Mouse (Mus musculus) lung, embryonic 15.5 days (tissue): ENCODE results near the gene Actb. TPM values are rescaled to one million over a fixed set of nuclear protein-coding genes. Genes with fewer than 3 reads are reported as not detected.

Experiments
- ATAC-seq: fragments of 200-750 bp; cut with Nextera tagmentation; 2 replicates; pipeline ENCODE4 v1.8.0; 2017; ENCODE audit warnings: moderate number of reproducible peaks, borderline replicate concordance; ENCODE audit not compliant: low FRiP score, low TSS enrichment; ENCODE audit errors: extremely low read depth
- H3K27ac ChIP-seq: fragments of 300-500 bp; sonication (generic); 2 replicates; pipeline ENCODE4 v1.5.1; 2015; ENCODE audit warnings: moderate library complexity, mild to moderate bottlenecking, inconsistent platforms
- H3K27me3 ChIP-seq: fragments of 300-500 bp; sonication (generic); 2 replicates; pipeline ENCODE4 v1.6.1; 2015; ENCODE audit warnings: inconsistent platforms
- H3K36me3 ChIP-seq: fragments of 300-500 bp; sonication (generic); 2 replicates; pipeline ENCODE4 v1.6.1; 2015; ENCODE audit warnings: inconsistent platforms
- H3K4me1 ChIP-seq: fragments of 300-500 bp; sonication (generic); 2 replicates; pipeline ENCODE4 v1.6.1; 2015; ENCODE audit warnings: inconsistent platforms
- H3K4me2 ChIP-seq: fragments of 300-500 bp; sonication (generic); 2 replicates; pipeline ENCODE4 v1.6.1; 2015; ENCODE audit warnings: inconsistent platforms, mild to moderate bottlenecking, moderate library complexity
- H3K4me3 ChIP-seq: fragments of 300-500 bp; sonication (generic); 2 replicates; pipeline ENCODE4 v1.5.1; 2015; ENCODE audit warnings: mild to moderate bottlenecking, inconsistent platforms
- H3K9ac ChIP-seq: fragments of 300-500 bp; sonication (generic); 2 replicates; pipeline ENCODE4 v1.6.1; 2015; ENCODE audit warnings: inconsistent platforms
- H3K9me3 ChIP-seq: fragments of 300-500 bp; sonication (generic); 2 replicates; pipeline ENCODE4 v1.6.1; 2016; ENCODE audit warnings: inconsistent platforms
- WGBS: fragments of 180-500 bp; shearing (Covaris S2); methylation state at CpG from one replicate; pipeline ENCODE4 v1.1.7; 2015; 5-methylcytosine and 5-hydroxymethylcytosine counted together
- polyA plus RNA-seq: library from polyadenylated mRNA; unstranded; fragments of >200 nt; fragmentation: Nextera tagmentation; extraction: Ambion mirVana; gene quantifications from 2 replicates; pipeline ENCODE4 v1.2.1, GENCODE M21; 2015

Gene Actb
- polyA plus RNA-seq, 1 experiment from 2014 or later, result 15,606 TPM

DNA sequence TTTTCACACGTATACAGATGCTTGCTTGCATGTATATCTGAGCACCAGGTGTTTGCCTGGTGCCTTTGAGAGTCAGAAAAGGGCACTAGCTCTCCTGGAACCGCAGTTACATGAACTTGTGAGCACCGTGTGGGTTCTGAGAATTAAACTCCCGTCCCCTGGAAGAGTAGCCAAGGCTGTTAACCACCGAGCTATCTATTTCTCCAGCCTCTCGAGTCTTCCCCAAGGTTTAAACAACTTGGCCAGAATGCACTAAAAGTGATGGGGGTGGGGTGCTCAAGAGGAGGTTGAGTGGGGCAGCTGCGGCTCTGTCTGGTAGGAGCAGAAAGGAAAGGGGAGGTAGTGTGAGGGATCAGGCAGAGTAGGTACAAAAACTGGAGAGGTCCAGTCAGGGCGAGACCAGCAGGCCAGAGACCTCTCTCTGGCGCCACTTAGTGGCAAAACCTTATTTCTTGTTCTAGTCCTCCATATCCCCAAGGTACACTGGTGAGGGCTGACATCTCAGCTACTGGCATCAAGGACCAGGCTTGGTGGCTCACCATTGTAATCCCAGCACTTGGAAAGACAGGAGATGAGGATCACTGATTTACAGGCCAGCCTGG lies 25.6 kb upstream of the Actb start:
- no peaks in the 10 kb centered on the region for H3K36me3 ChIP-seq
- peak; percentile 47; the same call in 1 of the 2 replicates for ATAC-seq
- no peaks in the 10 kb centered on the region for H3K9me3 ChIP-seq
- H3K4me2 ChIP-seq, result 0 out of 2 replicates have a peak overlapping the region, but pooled peaks have one; percentile 9
- peak overlapping the region; percentile 48 for H3K27ac ChIP-seq
- no peak overlapping the region for H3K9ac ChIP-seq
- 9% methylated on average over 9 of the region's 9 CpGs for WGBS
- H3K4me1 ChIP-seq, result peaks cover 25% of the 10 kb centered on the region
- no peaks in the 10 kb centered on the region for H3K27me3 ChIP-seq
- H3K4me3 ChIP-seq, result no peak overlapping the region

DNA sequence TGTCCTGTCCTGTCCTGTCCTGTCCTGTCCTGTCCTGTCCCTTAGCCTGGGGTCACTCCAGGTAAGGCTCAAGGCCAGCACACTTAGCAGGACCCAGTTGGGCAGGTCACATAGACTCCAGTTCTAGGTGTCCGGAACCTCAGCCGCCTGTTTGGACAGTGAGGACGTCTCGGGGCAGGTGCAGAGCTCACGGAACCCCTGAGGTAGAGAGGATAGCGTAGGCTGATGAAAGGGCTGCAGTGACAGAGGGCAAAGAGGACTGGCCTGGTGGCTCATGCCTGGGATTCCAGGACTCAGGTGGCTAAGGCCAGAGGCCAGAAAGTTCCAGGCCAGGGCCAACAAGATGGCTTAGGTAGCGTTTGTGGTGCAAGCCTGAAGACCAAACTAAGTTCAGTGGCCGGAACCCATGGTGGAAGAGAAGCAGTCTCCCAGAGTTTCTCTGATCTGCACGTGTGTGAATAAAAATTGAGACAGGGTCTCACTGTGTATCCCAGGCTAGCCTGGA lies 24.7 kb upstream of the Actb start:
- Histone ChIP-seq H3K27ac (no peak overlapping the region), H3K36me3 (no peaks in the 10 kb centered on the region), H3K4me2 (no peak overlapping the region), H3K4me3 (no peak overlapping the region), H3K4me1 (peaks cover 34% of the 10 kb centered on the region), H3K9me3 (no peaks in the 10 kb centered on the region), H3K27me3 (no peaks in the 10 kb centered on the region), H3K9ac (no peak overlapping the region)
- no peak for ATAC-seq
- WGBS, result 86% methylated on average over 9 of the region's 9 CpGs

DNA sequence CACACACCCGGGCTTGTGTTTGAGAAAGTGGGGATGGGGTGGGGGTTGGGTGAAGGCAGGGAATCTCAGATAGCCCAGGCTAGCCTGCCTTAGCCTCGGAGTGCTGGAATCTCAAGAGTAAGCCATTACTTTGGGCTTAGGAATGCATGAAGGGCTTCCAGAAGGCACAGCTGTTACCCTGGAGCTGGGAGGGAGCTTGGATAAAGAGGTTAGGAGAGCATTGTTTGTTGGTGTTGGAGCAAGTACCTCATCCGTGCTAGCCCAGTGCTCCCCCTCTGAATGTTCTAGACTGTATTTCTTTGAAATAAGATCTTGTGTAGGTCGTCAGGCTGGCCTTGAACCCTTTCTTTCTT lies 22.8 kb upstream of the Actb start:
- H3K27me3 ChIP-seq, result no peaks in the 10 kb centered on the region
- H3K9ac ChIP-seq, result peak overlapping the region; percentile 68
- H3K4me1 ChIP-seq, result peaks cover 37% of the 10 kb centered on the region
- peak overlapping the region; percentile 94 for H3K27ac ChIP-seq
- H3K4me3 ChIP-seq, result peak overlapping the region; percentile 45
- H3K9me3 ChIP-seq, result no peaks in the 10 kb centered on the region
- no peaks in the 10 kb centered on the region for H3K36me3 ChIP-seq
- peak overlapping the region; percentile 78 for H3K4me2 ChIP-seq
- WGBS, result 8% methylated on average over 4 of the region's 4 CpGs
- 0 out of 2 replicates have a peak, but pooled peaks have one; percentile 0 for ATAC-seq

DNA sequence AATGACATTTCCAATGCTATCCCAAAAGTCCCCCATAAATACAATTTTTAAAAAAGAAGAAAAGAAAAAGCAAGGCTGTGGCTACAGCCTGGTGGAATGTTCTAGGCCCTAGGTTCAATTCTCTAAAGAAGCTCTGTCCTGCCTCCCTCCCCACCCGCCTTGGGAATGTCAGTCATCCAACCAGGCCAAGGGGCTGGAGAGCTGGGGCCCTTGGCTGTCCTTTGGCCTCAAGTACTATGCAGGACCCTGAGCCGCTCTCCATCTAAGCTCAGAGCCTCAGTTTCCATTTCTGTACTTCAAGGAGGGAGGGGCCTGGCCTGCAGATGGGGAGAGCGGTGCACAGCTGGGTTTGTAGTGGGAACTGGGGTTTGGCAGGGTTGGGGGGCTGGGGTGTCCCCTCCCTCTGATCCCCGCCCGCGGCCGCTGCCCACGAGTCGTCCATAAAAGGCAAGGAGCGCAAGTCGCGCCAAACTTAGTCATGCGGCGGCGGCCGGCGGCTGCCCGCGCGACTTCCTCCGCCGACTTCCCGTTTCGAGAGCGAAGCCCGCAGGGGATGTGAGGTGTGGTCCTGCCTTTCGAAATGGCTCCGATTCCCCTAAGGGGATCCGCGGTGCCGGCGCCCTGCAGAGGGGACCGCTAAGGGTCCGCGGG lies 22.3 kb upstream of the Actb start:
- Histone ChIP-seq H3K9ac (peak overlapping the region; percentile 68), H3K4me2 (peak overlapping the region; percentile 78), H3K4me3 (peak overlapping the region; percentile 45), H3K9me3 (no peaks in the 10 kb centered on the region), H3K27me3 (no peaks in the 10 kb centered on the region), H3K27ac (peak overlapping the region; percentile 94), H3K36me3 (no peaks in the 10 kb centered on the region), H3K4me1 (peaks cover 39% of the 10 kb centered on the region)
- peak; percentile 37 for ATAC-seq
- WGBS, result 1% methylated on average over 35 of the region's 35 CpGs

DNA sequence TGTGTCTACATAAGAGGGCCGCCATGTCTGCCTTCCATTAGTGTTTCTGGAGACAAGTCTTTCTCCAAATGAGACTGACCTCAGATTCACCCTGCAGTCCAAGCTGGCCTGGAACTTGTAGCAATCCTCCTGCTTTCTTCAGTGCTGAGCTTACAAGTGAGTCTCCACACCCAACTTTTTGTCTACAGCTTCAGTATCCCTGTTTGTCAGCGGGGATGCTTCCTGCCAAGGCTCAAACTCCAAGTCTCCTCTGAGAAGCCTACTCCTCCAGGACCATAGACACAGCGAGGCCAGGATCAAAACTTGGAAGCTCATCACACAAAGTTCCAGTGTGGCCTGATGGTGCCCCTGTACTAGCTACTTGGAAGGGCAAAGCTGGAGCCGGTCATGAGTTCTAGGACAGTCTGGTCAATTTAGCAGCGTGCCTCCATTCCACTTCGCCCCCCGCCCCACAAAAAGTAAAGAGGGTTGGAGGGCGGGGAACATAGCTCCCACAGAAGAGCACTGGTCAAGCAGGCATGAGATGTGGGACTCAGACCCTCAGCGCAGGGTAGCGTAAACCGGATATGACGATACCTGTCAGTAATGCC lies 20.9 kb upstream of the Actb start:
- Histone ChIP-seq H3K4me3 (no peak overlapping the region), H3K27ac (peak overlapping the region; percentile 87), H3K9ac (no peak overlapping the region), H3K36me3 (no peaks in the 10 kb centered on the region), H3K4me1 (peaks cover 39% of the 10 kb centered on the region), H3K27me3 (no peaks in the 10 kb centered on the region), H3K4me2 (no peak overlapping the region), H3K9me3 (no peaks in the 10 kb centered on the region)
- ATAC-seq, result no peak
- 91% methylated on average over 12 of the region's 12 CpGs for WGBS

DNA sequence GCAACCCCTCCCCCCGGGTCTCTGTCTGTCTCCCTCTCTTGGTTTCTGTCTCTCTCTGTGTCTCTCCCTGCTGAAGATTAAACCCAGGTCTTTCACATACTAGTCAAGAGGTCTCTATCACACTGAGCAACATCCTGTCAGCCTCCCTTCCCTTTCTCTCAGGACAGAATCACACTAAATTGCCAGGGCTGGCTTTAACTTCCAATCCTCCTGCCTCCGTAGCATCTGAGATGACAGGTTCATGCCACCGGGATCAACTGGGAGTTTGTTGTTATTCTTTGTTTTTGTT lies 20.3 kb upstream of the Actb start:
- Histone ChIP-seq H3K36me3 (no peaks in the 10 kb centered on the region), H3K4me2 (peak overlapping the region; percentile 43; the same call in 1 of the 2 replicates), H3K27me3 (no peaks in the 10 kb centered on the region), H3K4me1 (peaks cover 36% of the 10 kb centered on the region), H3K9ac (peak overlapping the region; percentile 8; the same call in 1 of the 2 replicates), H3K27ac (peak overlapping the region; percentile 87), H3K9me3 (no peaks in the 10 kb centered on the region), H3K4me3 (no peak overlapping the region)
- 38% methylated on average over 3 of the region's 3 CpGs for WGBS
- no peak for ATAC-seq

DNA sequence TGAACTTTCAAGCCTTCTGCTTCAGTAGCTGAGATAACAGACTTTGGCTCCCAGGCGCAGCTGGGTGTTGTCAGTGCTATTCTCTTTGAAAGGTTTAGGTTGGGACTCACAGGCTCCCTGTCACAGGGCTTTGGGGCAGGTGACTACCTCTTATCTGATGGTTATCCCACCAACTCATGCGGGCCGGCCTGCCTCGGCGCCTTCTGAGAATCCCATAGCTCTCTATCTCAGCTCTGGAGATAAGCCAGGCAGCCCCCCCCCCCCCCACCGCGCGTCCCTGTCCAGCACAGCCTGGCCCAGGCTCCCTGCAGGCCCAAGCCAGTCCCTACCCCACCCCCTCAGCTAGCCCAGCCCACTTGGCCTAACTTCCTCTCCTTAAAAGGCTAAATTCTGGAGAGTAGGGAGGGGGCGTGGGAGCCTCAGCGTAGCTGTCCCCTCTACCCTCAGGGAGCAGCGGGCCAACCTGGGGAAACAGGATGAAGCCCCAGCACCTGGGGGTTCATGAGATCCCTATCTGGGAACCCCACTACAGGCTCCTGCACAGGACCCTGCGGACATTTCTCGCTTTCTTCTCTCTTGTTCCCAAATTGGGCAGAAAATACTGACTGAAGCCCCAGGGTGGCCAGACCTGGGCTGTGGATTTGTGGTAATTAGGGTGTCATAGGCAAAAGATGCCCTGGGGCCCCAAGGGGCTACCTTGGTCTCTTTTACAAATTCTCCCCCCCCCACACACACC lies 19.8 kb upstream of the Actb start:
- H3K9ac ChIP-seq, result peak overlapping the region; percentile 8; the same call in 1 of the 2 replicates
- ATAC-seq, result peak; percentile 89
- WGBS, result 7% methylated on average over 13 of the region's 13 CpGs

DNA sequence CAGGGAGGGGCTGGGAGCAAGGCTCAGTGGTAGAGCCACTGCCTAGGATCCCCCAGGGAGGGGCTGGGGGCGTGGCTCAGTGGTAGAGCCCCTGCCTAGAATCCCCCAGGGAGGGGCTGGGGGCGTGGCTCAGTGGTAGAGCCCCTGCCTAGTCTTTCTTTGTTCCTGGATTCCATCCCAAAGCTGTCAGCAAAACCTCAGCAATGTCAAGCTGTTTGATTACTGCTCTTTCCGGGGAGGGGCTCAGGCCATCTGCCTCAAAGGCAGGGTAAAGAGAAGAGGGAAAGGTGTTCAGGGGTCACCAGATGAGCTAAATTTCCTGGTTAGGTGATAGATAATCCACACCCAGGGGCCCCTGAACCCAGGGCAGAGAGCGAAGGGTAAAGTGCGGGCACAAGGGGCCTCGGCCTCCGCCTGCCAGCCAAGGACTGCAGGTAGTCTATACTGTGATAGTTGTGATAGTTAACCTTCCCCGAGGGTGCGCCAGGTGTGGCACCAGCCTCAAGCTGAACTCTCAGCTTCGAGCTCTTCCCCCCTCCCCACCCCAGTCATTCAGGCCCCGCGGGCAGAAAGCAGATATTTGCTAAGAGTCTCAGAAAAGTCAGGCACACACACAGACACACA lies 17.9 kb upstream of the Actb start:
- no peak for ATAC-seq
- Histone ChIP-seq H3K36me3 (no peaks in the 10 kb centered on the region), H3K4me1 (peaks cover 48% of the 10 kb centered on the region), H3K9ac (no peak overlapping the region), H3K4me3 (no peak overlapping the region), H3K4me2 (no peak overlapping the region), H3K27me3 (no peaks in the 10 kb centered on the region), H3K9me3 (no peaks in the 10 kb centered on the region), H3K27ac (no peak overlapping the region)
- WGBS, result 75% methylated on average over 12 of the region's 12 CpGs

More for the DNA sequence above, 19.8 kb upstream of the Actb start:
- peaks cover 39% of the 10 kb centered on the region for H3K4me1 ChIP-seq
- peak overlapping the region; percentile 87 for H3K27ac ChIP-seq
- peak overlapping the region; percentile 43 for H3K4me2 ChIP-seq
- no peak overlapping the region for H3K4me3 ChIP-seq
- no peaks in the 10 kb centered on the region for H3K9me3 ChIP-seq
- no peaks in the 10 kb centered on the region for H3K36me3 ChIP-seq
- H3K27me3 ChIP-seq, result no peaks in the 10 kb centered on the region

DNA sequence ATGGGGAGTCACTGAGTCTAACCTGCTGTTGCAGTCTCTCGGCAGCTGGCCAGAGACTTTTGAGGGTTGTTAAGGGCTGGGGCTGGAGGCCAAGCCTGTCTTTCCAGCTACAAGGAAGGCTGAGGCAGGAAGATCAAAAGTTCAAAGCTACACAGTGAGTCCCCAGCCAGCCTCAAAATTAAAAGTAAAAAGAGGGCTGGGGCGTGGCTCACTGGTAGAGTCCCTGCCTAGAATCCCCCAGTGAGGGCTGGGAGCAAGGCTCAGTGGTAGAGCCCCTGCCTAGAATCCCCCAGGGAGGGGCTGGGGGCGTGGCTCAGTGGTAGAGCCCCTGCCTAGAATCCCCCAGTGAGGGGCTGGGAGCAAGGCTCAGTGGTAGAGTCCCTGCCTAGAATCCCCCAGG lies 17.2 kb upstream of the Actb start:
- no peak overlapping the region for H3K27ac ChIP-seq
- H3K9me3 ChIP-seq, result no peaks in the 10 kb centered on the region
- ATAC-seq, result no peak
- H3K9ac ChIP-seq, result no peak overlapping the region
- H3K4me1 ChIP-seq, result peaks cover 42% of the 10 kb centered on the region
- H3K4me3 ChIP-seq, result no peak overlapping the region
- WGBS, result 84% methylated on average over 3 of the region's 3 CpGs
- H3K4me2 ChIP-seq, result no peak overlapping the region
- H3K27me3 ChIP-seq, result no peaks in the 10 kb centered on the region
- H3K36me3 ChIP-seq, result no peaks in the 10 kb centered on the region

DNA sequence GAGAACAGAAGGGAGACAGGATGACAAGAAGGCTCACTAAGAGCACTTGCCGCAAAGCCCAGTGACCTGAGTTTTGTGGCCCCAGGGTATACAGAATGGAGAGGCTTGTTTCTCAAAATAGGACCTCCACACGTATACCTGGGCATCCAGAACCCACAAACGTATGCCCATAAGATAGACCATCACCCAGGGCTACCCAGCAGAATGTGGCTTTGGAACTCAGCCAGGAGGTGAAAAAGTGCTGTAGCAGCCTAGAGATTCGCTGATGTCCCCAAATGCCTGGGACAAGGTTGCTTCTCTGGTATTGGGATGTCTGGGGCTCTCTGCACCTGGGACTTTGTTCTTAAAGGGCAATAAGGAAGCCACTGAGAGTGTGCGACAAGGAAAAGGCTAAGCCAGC lies 15.7 kb upstream of the Actb start:
- no peak for ATAC-seq
- 79% methylated on average over 5 of the region's 5 CpGs for WGBS
- no peak overlapping the region for H3K27ac ChIP-seq

DNA sequence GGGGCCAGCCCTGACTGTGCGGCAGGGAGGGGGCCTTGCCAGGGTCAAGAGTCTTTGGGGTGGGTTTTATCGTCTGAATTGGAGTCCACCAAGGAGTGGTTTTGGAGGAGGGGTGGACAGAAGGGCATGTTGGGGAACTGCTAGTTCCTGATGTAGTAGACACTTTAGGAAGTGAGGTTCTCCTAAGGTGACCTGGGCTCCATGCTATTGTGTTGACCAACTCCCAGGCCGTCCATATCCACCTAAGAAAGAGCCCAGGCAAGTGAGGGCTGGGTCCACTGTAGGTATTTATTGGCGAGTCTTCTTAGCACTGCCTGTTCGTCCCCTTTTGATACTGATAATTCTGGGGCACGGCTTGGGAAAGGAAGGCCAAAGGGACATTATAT lies 14.5 kb upstream of the Actb start:
- H3K27ac ChIP-seq, result peak overlapping the region; percentile 76
- peak overlapping the region; percentile 19; the same call in 1 of the 2 replicates for H3K4me2 ChIP-seq
- no peak for ATAC-seq
- H3K4me1 ChIP-seq, result peaks cover 25% of the 10 kb centered on the region
- H3K4me3 ChIP-seq, result no peak overlapping the region
- no peaks in the 10 kb centered on the region for H3K27me3 ChIP-seq
- no peaks in the 10 kb centered on the region for H3K9me3 ChIP-seq
- no peak overlapping the region for H3K9ac ChIP-seq
- H3K36me3 ChIP-seq, result no peaks in the 10 kb centered on the region
- WGBS, result 51% methylated on average over 6 of the region's 6 CpGs

More for the DNA sequence above, 15.7 kb upstream of the Actb start:
- Histone ChIP-seq H3K4me2 (no peak overlapping the region), H3K9me3 (no peaks in the 10 kb centered on the region), H3K4me3 (no peak overlapping the region), H3K27me3 (no peaks in the 10 kb centered on the region), H3K36me3 (no peaks in the 10 kb centered on the region), H3K9ac (no peak overlapping the region), H3K4me1 (peaks cover 36% of the 10 kb centered on the region)
